ENCODE assay signal across 24 mouse cellular contexts in genomic region chr1:120930141-120930540, GRCm38 (mm10).
"Had no signal": no experiment of that assay in that cellular context is flagged by ENCODE, and none has a peak within 500 bp of the region (broad histone marks: within the 10 kb centered on the region; RNA-seq: fewer than 3 reads in every experiment).

No protein-coding gene starts in this region.

- H3K9me3 ChIP-seq: limb, embryonic 12.5 days; limb, embryonic 15.5 days; lung, embryonic 15.5 days; neural tube, embryonic 12.5 days; neural tube, embryonic 15.5 days had no signal

- H3K4me2 ChIP-seq: limb, embryonic 12.5 days; limb, embryonic 15.5 days; liver, embryonic 11.5 days; lung, embryonic 15.5 days; midbrain, embryonic 11.5 days; neural tube, embryonic 12.5 days; neural tube, embryonic 15.5 days had no signal

- H3K4me1 ChIP-seq: limb, embryonic 12.5 days; limb, embryonic 15.5 days; lung, embryonic 15.5 days; neural tube, embryonic 12.5 days; neural tube, embryonic 15.5 days had no signal

- ATAC-seq: liver, postnatal 0 days had no signal

- H3K36me3 ChIP-seq: limb, embryonic 12.5 days; limb, embryonic 15.5 days; lung, embryonic 15.5 days; neural tube, embryonic 12.5 days; neural tube, embryonic 15.5 days had no signal

- DNase-seq: kidney, adult 9 months; kidney, postnatal 25 days; layer of hippocampus, adult 9-11 months; liver, postnatal 0 days; lung, postnatal 10 days; lung, postnatal 4 days; midbrain, embryonic 14.5 days; right cerebral cortex, adult 18-20 months; right cerebral cortex, postnatal 14 days; right cerebral cortex, postnatal 4 days; thymus, adult 2 months; thymus, postnatal 14 days; thymus, postnatal 4 days had no signal

- H3K27me3 ChIP-seq: limb, embryonic 15.5 days; lung, embryonic 15.5 days; neural tube, embryonic 12.5 days; neural tube, embryonic 15.5 days had no signal

- H3K4me3 ChIP-seq: layer of hippocampus, adult 2 months; left cerebral cortex, adult 2 months; limb, embryonic 12.5 days; limb, embryonic 15.5 days; lung, embryonic 15.5 days; neural tube, embryonic 12.5 days; neural tube, embryonic 15.5 days had no signal

- H3K27ac ChIP-seq: layer of hippocampus, adult 2 months; left cerebral cortex, adult 2 months; limb, embryonic 12.5 days; limb, embryonic 15.5 days; liver, embryonic 14.5 days; lung, embryonic 15.5 days; neural tube, embryonic 12.5 days; neural tube, embryonic 15.5 days; stomach, postnatal 0 days had no signal

- H3K9ac ChIP-seq: limb, embryonic 12.5 days; limb, embryonic 15.5 days; liver, embryonic 14.5 days; liver, postnatal 0 days; lung, embryonic 15.5 days; neural tube, embryonic 12.5 days; neural tube, embryonic 15.5 days had no signal
